Mouse (Mus musculus): ENCODE results near the gene Ubxn11.

DNA sequence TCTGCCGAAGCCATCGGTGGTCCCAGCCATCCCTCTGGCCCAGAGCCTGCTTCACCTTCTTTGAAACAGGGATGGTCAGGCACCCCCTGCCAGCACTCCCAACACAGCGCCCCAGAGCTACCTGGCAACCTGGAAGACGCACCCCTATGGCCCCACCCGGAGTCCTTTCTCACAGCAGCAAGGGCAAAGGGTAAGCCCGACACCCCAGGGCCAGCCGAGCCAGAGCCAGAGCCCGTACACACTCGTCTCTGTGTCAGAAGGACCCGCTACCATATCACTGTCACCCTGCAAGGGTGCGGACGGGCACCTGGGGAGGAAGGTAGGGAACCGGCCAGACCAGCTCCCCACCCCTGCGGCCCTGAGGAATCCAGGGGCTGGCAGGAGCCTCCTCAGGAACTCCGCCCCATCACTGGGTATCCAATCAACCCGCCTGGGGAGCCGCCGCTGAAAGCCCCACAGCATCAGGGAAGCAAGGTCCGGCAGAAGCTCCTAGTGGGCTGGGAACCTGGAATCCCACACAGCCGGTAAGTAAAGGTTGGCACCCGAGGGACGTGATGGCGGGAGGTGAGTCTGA is 36.9 kb upstream of the Ubxn11 start:
- TF ChIP-seq MEF2A (IDR thresholded peaks at IDR 0.05; ENCODE audit: extremely low read depth, insufficient replicate concordance, low read depth, low read length, poor library complexity, severe bottlenecking) (no peak), CHD2 (IDR thresholded peaks at IDR 0.05; ENCODE audit: low read length) (no peak), CTCF (IDR thresholded peaks at IDR 0.05 in 2 of 3, conservative IDR thresholded peaks at IDR 0.05 in 1 of 3; ENCODE audit: control insufficient read depth in 1 of 3, insufficient read depth in 1 of 3, low read depth in 2 of 3, low read length in 3 of 3, poor library complexity in 1 of 3, severe bottlenecking in 1 of 3) (no peak), TCF12 (IDR thresholded peaks at IDR 0.05; ENCODE audit: low read depth, low read length) (no peak), POLR2A (IDR thresholded peaks at IDR 0.05; ENCODE audit: control insufficient read depth in 1 of 2, insufficient read depth in 1 of 2, low read depth in 1 of 2, low read length in 2 of 2, poor library complexity in 1 of 2) (no peak), HCFC1 (IDR thresholded peaks at IDR 0.05; ENCODE audit: low read depth, low read length) (no peak), ZKSCAN1 (IDR thresholded peaks at IDR 0.05; ENCODE audit: low read depth, low read length) (no peak), GATA1 (IDR thresholded peaks at IDR 0.05; ENCODE audit: low read depth, low read length) (no peak), USF1 (IDR thresholded peaks at IDR 0.05; ENCODE audit: low read depth, low read length) (no peak), JUND (IDR thresholded peaks at IDR 0.05; ENCODE audit: low read depth, low read length) (no peak), MXI1 (IDR thresholded peaks at IDR 0.05; ENCODE audit: low read depth, low read length) (no peak), ELF1 (IDR thresholded peaks at IDR 0.05; ENCODE audit: low read depth, low read length) (no peak), RCOR1 (IDR thresholded peaks at IDR 0.05; ENCODE audit: low read depth, low read length) (no peak)

Data from MEL (cell line).